Mouse (Mus musculus): ENCODE measurements around the gene 2810006K23Rik. TPM values are rescaled to one million over a fixed set of nuclear protein-coding genes. Genes with fewer than 3 reads are reported as not detected.

Gene 2810006K23Rik
- polyA plus RNA-seq (2017; shearing (Covaris generic)) = 10 to 100 TPM in 1 of 2 experiments, 1 to 10 TPM in 1; 7.4 to 11.7 TPM

GRCm38 (mm10) chr5:124327510-124328364 is at the start of gene 2810006K23Rik, which contains the start of gene Mphosph9:
TSS of gene 2810006K23Rik (plus strand) at chr5:124328089.
TSS of gene Mphosph9 (minus strand) at chr5:124327972.

GRCm38 (mm10) chr5:124362982-124363381 is 35.1 kb downstream of the 2810006K23Rik start, which contains the start of gene Cdk2ap1:
TSS of gene Cdk2ap1 (minus strand) at chr5:124363082.

Other genes starting within 250 kb of the 2810006K23Rik start
- gene Abcb9, start 232.3 kb upstream of the 2810006K23Rik start, polyA plus RNA-seq (2017; shearing (Covaris generic)) = 10 to 100 TPM; 43.2 to 57.2 TPM
- gene Ogfod2, start 215.8 kb upstream of the 2810006K23Rik start, polyA plus RNA-seq (2017; shearing (Covaris generic)) = 10 to 100 TPM; 28.7 to 32.3 TPM
- gene Arl6ip4, start 212.0 kb upstream of the 2810006K23Rik start, polyA plus RNA-seq (2017; shearing (Covaris generic)) = 100 to 1,000 TPM in 1 of 2 experiments, 10 to 100 TPM in 1; 86.3 to 121 TPM
- 10 to 100 TPM; 18.4 to 27.2 TPM for gene Pitpnm2, start 78.3 kb upstream of the 2810006K23Rik start, polyA plus RNA-seq (2017; shearing (Covaris generic))
- gene Mphosph9, start 117 bp upstream of the 2810006K23Rik start, polyA plus RNA-seq (2017; shearing (Covaris generic)) = 10 to 100 TPM; 15.8 to 20.1 TPM
- 100 to 1,000 TPM; 128 to 136 TPM for gene Cdk2ap1, start 35.0 kb downstream of the 2810006K23Rik start, polyA plus RNA-seq (2017; shearing (Covaris generic))
- 100 to 1,000 TPM in 1 of 2 experiments, 10 to 100 TPM in 1; 96.8 to 111 TPM for gene Sbno1, start 97.9 kb downstream of the 2810006K23Rik start, polyA plus RNA-seq (2017; shearing (Covaris generic))
- 10 to 100 TPM; 69.0 to 89.2 TPM for gene Kmt5a, start 111.8 kb downstream of the 2810006K23Rik start, polyA plus RNA-seq (2017; shearing (Covaris generic))
- 100 to 1,000 TPM in 1 of 2 experiments, 10 to 100 TPM in 1; 89.1 to 118 TPM for gene Rilpl2, start 150.3 kb downstream of the 2810006K23Rik start, polyA plus RNA-seq (2017; shearing (Covaris generic))
- 10 to 100 TPM in 1 of 2 experiments, 1 to 10 TPM in 1; 7.0 to 10.3 TPM for gene Snrnp35, start 155.0 kb downstream of the 2810006K23Rik start, polyA plus RNA-seq (2017; shearing (Covaris generic))
- gene Rilpl1, start 203.3 kb downstream of the 2810006K23Rik start, polyA plus RNA-seq (2017; shearing (Covaris generic)) = 1 to 10 TPM; 3.0 to 3.1 TPM
- 100 to 1,000 TPM; 488 to 539 TPM for gene Tmed2, start 212.6 kb downstream of the 2810006K23Rik start, polyA plus RNA-seq (2017; shearing (Covaris generic))
- gene Ddx55, start 224.8 kb downstream of the 2810006K23Rik start, polyA plus RNA-seq (2017; shearing (Covaris generic)) = 10 to 100 TPM; 15.8 to 18.2 TPM